Mouse (Mus musculus) limb, embryonic 14.5 days (tissue): Measurements from ENCODE around the gene 1190007I07Rik. TPM values are rescaled to one million over a fixed set of nuclear protein-coding genes. Genes with fewer than 3 reads are reported as not detected.

Experiments used
- ATAC-seq: fragments of 200-750 bp; cut with Nextera tagmentation; 2 replicates; pipeline ENCODE4 v1.8.0; 2017; ENCODE audit warnings: low read depth, moderate number of reproducible peaks, moderate TSS enrichment; ENCODE audit not compliant: low FRiP score
- DNase-seq: peaks from one replicate; pipeline ENCODE4 v3.0.0-alpha.2; 2015; ENCODE audit warnings: low spot score
- H3K27ac ChIP-seq: fragments of 300-500 bp; sonication (generic); replicated peaks from 2 replicates; pipeline ENCODE4 v1.5.1; 2014; ENCODE audit warnings: low read depth, mild to moderate bottlenecking, low read length, moderate library complexity, mixed read lengths
- H3K27me3 ChIP-seq: fragments of 300-500 bp; sonication (generic); 2 replicates; pipeline ENCODE4 v1.6.1; 2014; ENCODE audit warnings: low read length, mixed read lengths; ENCODE audit not compliant: control insufficient read depth, insufficient read depth
- H3K36me3 ChIP-seq: fragments of 300-500 bp; sonication (generic); 2 replicates; pipeline ENCODE4 v1.6.1; 2014; ENCODE audit warnings: mild to moderate bottlenecking, low read length, moderate library complexity, mixed read lengths; ENCODE audit not compliant: control insufficient read depth, insufficient read depth
- H3K4me1 ChIP-seq: fragments of 300-500 bp; sonication (generic); 2 replicates; pipeline ENCODE4 v1.6.1; 2014; ENCODE audit warnings: antibody characterized with exemption, low read length, mixed read lengths; ENCODE audit not compliant: control insufficient read depth, insufficient read depth
- H3K4me2 ChIP-seq: fragments of 300-500 bp; sonication (generic); replicated peaks from 2 replicates; pipeline ENCODE4 v1.6.1; 2014; ENCODE audit warnings: low read depth, mild to moderate bottlenecking, low read length, moderate library complexity; ENCODE audit not compliant: severe bottlenecking
- H3K4me3 ChIP-seq: fragments of 300-500 bp; sonication (generic); replicated peaks from 2 replicates; pipeline ENCODE4 v1.5.1; 2014; ENCODE audit warnings: low read length
- H3K9ac ChIP-seq: fragments of 300-500 bp; sonication (generic); 2 replicates; pipeline ENCODE4 v1.6.1; 2014; ENCODE audit warnings: mild to moderate bottlenecking, low read depth, low read length, moderate library complexity; ENCODE audit not compliant: severe bottlenecking
- H3K9me3 ChIP-seq: fragments of 300-500 bp; sonication (generic); 2 replicates; pipeline ENCODE4 v1.6.1; 2016; ENCODE audit warnings: low read length; ENCODE audit not compliant: control insufficient read depth
- POLR2A ChIP-seq: fragments of 200-500 bp; IDR thresholded peaks from 2 replicates; pipeline ENCODE4 v1.8.0; 2012; ENCODE audit warnings: inconsistent platforms, mild to moderate bottlenecking, moderate library complexity, borderline replicate concordance; ENCODE audit not compliant: insufficient read depth, insufficient read length; ENCODE audit errors: extremely low read depth
- WGBS: fragments of 180-500 bp; shearing (Covaris S2); extraction: QIAGEN DNeasy Blood & Tissue Kit; methylation state at CpG from one replicate; pipeline ENCODE4 v1.1.7; 2014; 5-methylcytosine and 5-hydroxymethylcytosine counted together
- polyA plus RNA-seq, 2 experiments: library from polyadenylated mRNA; depleted of rRNA in 1 of 2; stranded (reverse) in 1 of 2; unstranded in 1 of 2; fragments of >200 nt; fragmentation: Nextera tagmentation in 1 of 2; extraction: Ambion mirVana in 1 of 2; gene quantifications; 2 replicates each; pipeline versions ENCODE4 v1.2.1 to v1.2.3; 2012 to 2014

Gene 1190007I07Rik
- polyA plus RNA-seq (2012; rRNA removed) (46.4 and 46.7 TPM in 2 replicates), polyA plus RNA-seq (2014; fragmentation: Nextera tagmentation; extraction: Ambion mirVana) (33.8 and 40.5 TPM in 2 replicates)

- H3K4me2 ChIP-seq, result peak within 1 kb of the TSS; percentile 54
- H3K4me1 ChIP-seq, result 0 out of 2 replicates have a peak, but pooled peaks cover 5% of the 10 kb centered on the region
- H3K9me3 ChIP-seq, result no peaks in the 10 kb centered on the region
- peak within 1 kb of the TSS; percentile 62 for H3K4me3 ChIP-seq
- under 1% methylated on average over 36 of the region's 61 CpGs for WGBS
- peak within 1 kb of the TSS; percentile 79 for H3K27ac ChIP-seq
- no peak; the same call in 1 of the 2 replicates for TF ChIP-seq POLR2A
- H3K36me3 ChIP-seq, result no peaks in the 10 kb centered on the region
- H3K9ac ChIP-seq, result peak within 1 kb of the TSS; percentile 69
- H3K27me3 ChIP-seq, result no peaks in the 10 kb centered on the region
- peak; percentile 91 for ATAC-seq
- DNase-seq, result peak; percentile 96
Measured at GRCm38 (mm10) chr10:82622671-82623552, at the start of gene 1190007I07Rik. TSS of gene 1190007I07Rik (minus strand) at chr10:82623228.

GRCm38 (mm10) chr10:82670205-82670604, 47.2 kb upstream of the 1190007I07Rik start:
- WGBS, result 72% methylated on average over 6 of the region's 6 CpGs

GRCm38 (mm10) chr10:82666436-82667234, 43.6 kb upstream of the 1190007I07Rik start:
- Histone ChIP-seq H3K4me2 (peak overlapping the region; percentile 42), H3K27me3 (no peaks in the 10 kb centered on the region), H3K4me1 (no peaks in the 10 kb centered on the region), H3K9ac (peak overlapping the region; percentile 25; the same call in 1 of the 2 replicates), H3K27ac (no peak overlapping the region), H3K36me3 (no peaks in the 10 kb centered on the region), H3K4me3 (0 out of 2 replicates have a peak overlapping the region, but pooled peaks have one; percentile 3), H3K9me3 (no peaks in the 10 kb centered on the region)
- ATAC-seq, result peak; percentile 88
- TF ChIP-seq POLR2A, result no peak
- peak; percentile 90 for DNase-seq
- WGBS, result 23% methylated on average over 22 of the region's 22 CpGs

More at GRCm38 (mm10) chr10:82670205-82670604, 47.2 kb upstream of the 1190007I07Rik start:
- Histone ChIP-seq H3K4me1 (no peaks in the 10 kb centered on the region), H3K36me3 (no peaks in the 10 kb centered on the region), H3K9me3 (no peaks in the 10 kb centered on the region), H3K27ac (no peak overlapping the region), H3K4me2 (no peak overlapping the region), H3K27me3 (no peaks in the 10 kb centered on the region), H3K4me3 (no peak overlapping the region), H3K9ac (no peak overlapping the region)
- ATAC-seq (no peak), DNase-seq (no peak)
- no peak for TF ChIP-seq POLR2A

GRCm38 (mm10) chr10:82665951-82666350, 42.9 kb upstream of the 1190007I07Rik start:
- 0 out of 2 replicates have a peak overlapping the region, but pooled peaks have one; percentile 19 for H3K27ac ChIP-seq
- H3K36me3 ChIP-seq, result no peaks in the 10 kb centered on the region
- no peaks in the 10 kb centered on the region for H3K4me1 ChIP-seq
- H3K4me3 ChIP-seq, result no peak overlapping the region
- no peak for ATAC-seq
- H3K27me3 ChIP-seq, result no peaks in the 10 kb centered on the region
- WGBS, result 60% methylated on average over 3 of the region's 3 CpGs
- DNase-seq, result no peak
- H3K9ac ChIP-seq, result no peak overlapping the region
- TF ChIP-seq POLR2A, result no peak
- no peak overlapping the region for H3K4me2 ChIP-seq
- H3K9me3 ChIP-seq, result no peaks in the 10 kb centered on the region

GRCm38 (mm10) chr10:82663289-82663688, 40.3 kb upstream of the 1190007I07Rik start:
- Histone ChIP-seq H3K4me2 (no peak overlapping the region), H3K36me3 (no peaks in the 10 kb centered on the region), H3K9ac (no peak overlapping the region), H3K9me3 (no peaks in the 10 kb centered on the region), H3K27me3 (no peaks in the 10 kb centered on the region), H3K4me1 (no peaks in the 10 kb centered on the region), H3K4me3 (no peak overlapping the region), H3K27ac (no peak overlapping the region)
- no peak for TF ChIP-seq POLR2A
- ATAC-seq (no peak), DNase-seq (no peak)
- WGBS, result 74% methylated on average over 2 of the region's 2 CpGs
